Mouse (Mus musculus) myocyte (in vitro differentiated cells): Measurements from ENCODE around the gene Ddx10. TPM values are rescaled to one million over a fixed set of nuclear protein-coding genes. Genes with fewer than 3 reads are reported as not detected.
A peak's percentile ranks its signal among the peaks of the same experiment; 100 is the strongest.

ENCODE experiments used
- H3K27me3 ChIP-seq: one replicate; pipeline ENCODE4 v1.6.1; 2011; ENCODE audit not compliant: control insufficient read depth, insufficient read depth, insufficient read length
- H3K36me3 ChIP-seq: one replicate; pipeline ENCODE4 v1.6.1; 2011; ENCODE audit not compliant: control insufficient read depth, insufficient read depth
- H3K4me2 ChIP-seq: one replicate; pipeline ENCODE4 v1.6.1; 2011; ENCODE audit warnings: low read depth, control low read depth
- H3K4me3 ChIP-seq: one replicate; pipeline ENCODE4 v1.5.1; 2011; ENCODE audit warnings: mild to moderate bottlenecking, control low read depth, moderate library complexity
- H3K79me2 ChIP-seq: one replicate; pipeline ENCODE4 v1.6.1; 2011; ENCODE audit not compliant: control insufficient read depth, insufficient read depth
- H3ac ChIP-seq: one replicate; pipeline ENCODE4 v1.6.1; 2011; ENCODE audit not compliant: control insufficient read depth, insufficient read length
- CEBPB ChIP-seq: IDR thresholded peaks from 2 replicates; pipeline ENCODE4 v1.6.1; 2011; ENCODE audit warnings: mild to moderate bottlenecking, moderate library complexity; ENCODE audit not compliant: poor library complexity, insufficient read depth, severe bottlenecking
- E2F4 ChIP-seq: IDR thresholded peaks from one replicate; pipeline ENCODE4 v1.6.1; 2011; ENCODE audit warnings: mild to moderate bottlenecking, control low read depth, moderate library complexity; ENCODE audit not compliant: insufficient read depth
- MAX ChIP-seq: IDR thresholded peaks from one replicate; pipeline ENCODE4 v1.6.1; 2011; ENCODE audit warnings: low read depth, mild to moderate bottlenecking, control low read depth
- MYOD1 ChIP-seq, 3 experiments: IDR thresholded peaks; one replicate each; pipeline ENCODE4 v1.6.1; 2011; ENCODE audit warnings: control low read depth in 2 of 3, low read depth in 2 of 3, mild to moderate bottlenecking in 2 of 3, moderate library complexity in 1 of 3; ENCODE audit not compliant: insufficient read length in 2 of 3, control insufficient read depth in 1 of 3
- MYOG ChIP-seq, 3 experiments: IDR thresholded peaks; one replicate each; pipeline ENCODE4 v1.6.1; 2011; ENCODE audit warnings: control low read depth in 2 of 3, low read depth in 2 of 3, mild to moderate bottlenecking in 2 of 3; ENCODE audit not compliant: insufficient read length in 2 of 3, control insufficient read depth in 1 of 3, insufficient read depth in 1 of 3
- POLR2A ChIP-seq: IDR thresholded peaks from one replicate; pipeline ENCODE4 v1.6.1; 2011; ENCODE audit warnings: low read depth, mild to moderate bottlenecking, control low read depth, moderate library complexity; ENCODE audit not compliant: insufficient read length
- POLR2AphosphoS2 ChIP-seq: IDR thresholded peaks from one replicate; pipeline ENCODE4 v1.6.1; 2011; ENCODE audit warnings: low read depth, control low read depth; ENCODE audit not compliant: insufficient read length
- REST ChIP-seq: IDR thresholded peaks from one replicate; pipeline ENCODE4 v1.6.1; 2011; ENCODE audit warnings: mild to moderate bottlenecking, control low read depth, moderate library complexity; ENCODE audit not compliant: insufficient read depth, insufficient read length
- SRF ChIP-seq: IDR thresholded peaks from one replicate; pipeline ENCODE4 v1.6.1; 2011; ENCODE audit warnings: low read depth; ENCODE audit not compliant: control insufficient read depth, insufficient read length
- TCF12 ChIP-seq: IDR thresholded peaks from one replicate; pipeline ENCODE4 v1.6.1; 2011; ENCODE audit warnings: mild to moderate bottlenecking, control low read depth; ENCODE audit not compliant: poor library complexity, insufficient read depth, severe bottlenecking
- TCF3 ChIP-seq: IDR thresholded peaks from one replicate; pipeline ENCODE4 v1.6.1; 2011; ENCODE audit warnings: low read depth, control low read depth; ENCODE audit not compliant: insufficient read length
- USF1 ChIP-seq: IDR thresholded peaks from one replicate; pipeline ENCODE4 v1.6.1; 2011; ENCODE audit warnings: low read depth, mild to moderate bottlenecking, control low read depth, moderate library complexity
- polyA plus RNA-seq: library from polyadenylated mRNA; unstranded; fragments of >200 nt; fragmentation: generic; extraction: Trizol; gene quantifications from one replicate; pipeline ENCODE4 v1.2.1, GENCODE M21; 2012; ENCODE audit warnings: missing spikeins

Gene Ddx10
- 7.5 TPM for polyA plus RNA-seq

DNA sequence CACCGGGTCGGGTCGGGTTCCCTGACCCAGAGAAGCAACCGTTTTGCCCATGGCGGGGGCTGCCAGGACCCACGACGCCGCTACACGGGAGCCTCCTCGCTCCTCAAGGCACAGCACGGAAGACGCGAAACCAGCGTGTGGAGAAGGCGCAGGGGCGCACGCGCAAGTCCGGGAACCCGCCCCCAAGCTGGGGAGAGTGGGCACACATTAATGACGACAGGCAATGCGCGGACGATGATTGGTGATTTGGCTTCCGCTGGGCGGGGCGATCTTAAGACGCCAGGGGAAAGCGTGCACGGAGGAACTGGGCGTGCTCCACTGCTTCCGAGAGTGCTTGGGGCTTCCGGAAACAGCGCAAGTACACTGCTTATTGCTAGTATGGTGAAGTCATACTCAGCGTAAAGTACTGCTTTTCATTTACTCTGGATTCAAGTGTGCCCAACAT lies at the start of gene Ddx10:
Gene Ddx10 (minus strand): TSS at position 101 of the 445 bp plus-strand sequence.
- TF ChIP-seq CEBPB (no peak), POLR2AphosphoS2 (peak; percentile 90), MAX (no peak), MYOG (IDR thresholded peaks at IDR 0.05; ENCODE audit: control insufficient read depth in 1 of 3, insufficient read depth in 1 of 3, insufficient read length in 2 of 3, low read depth in 2 of 3) (no peak), TCF3 (no peak), SRF (peak; percentile 79), USF1 (no peak), REST (no peak), E2F4 (no peak), TCF12 (no peak), POLR2A (peak; percentile 93)
- Histone ChIP-seq H3K4me3 (peak within 1 kb of the TSS; percentile 86), H3K27me3 (no peaks in the 10 kb centered on the region), H3K4me2 (peak within 1 kb of the TSS; percentile 75), H3K79me2 (peaks cover 26% of the 10 kb centered on the region), H3K36me3 (no peaks in the 10 kb centered on the region), H3ac (peak within 1 kb of the TSS; percentile 51)

DNA sequence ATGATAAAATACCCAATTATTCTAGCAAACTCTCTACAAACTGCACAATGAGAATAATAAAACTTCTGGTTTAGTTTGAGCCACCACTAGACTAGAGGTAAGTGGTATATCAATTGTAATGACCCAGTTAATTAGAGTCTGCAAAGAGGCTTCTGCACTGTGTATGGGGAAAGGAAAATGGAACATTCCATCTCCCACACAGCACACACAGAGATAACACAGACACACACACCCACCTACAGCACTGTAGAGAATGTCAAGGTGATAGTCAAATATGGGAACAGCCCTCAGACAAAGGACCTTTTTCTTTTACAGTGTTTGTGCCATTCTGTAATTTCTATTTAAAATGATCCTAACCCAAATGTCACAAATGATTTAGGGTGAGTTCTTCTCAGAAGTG lies 45.0 kb upstream of the Ddx10 start:
- H3K4me3 ChIP-seq, result no peak overlapping the region
- TF ChIP-seq POLR2A, result no peak
- TF ChIP-seq MYOD1 (IDR thresholded peaks at IDR 0.05; ENCODE audit: control insufficient read depth in 1 of 3, insufficient read length in 2 of 3, low read depth in 2 of 3), result no peak
- TF ChIP-seq CEBPB, result no peak
- no peak for TF ChIP-seq E2F4
- TF ChIP-seq TCF3, result no peak
- TF ChIP-seq POLR2AphosphoS2, result no peak
- no peak overlapping the region for H3K4me2 ChIP-seq
- no peaks in the 10 kb centered on the region for H3K79me2 ChIP-seq
- no peaks in the 10 kb centered on the region for H3K27me3 ChIP-seq
- no peak overlapping the region for H3ac ChIP-seq
- H3K36me3 ChIP-seq, result no peaks in the 10 kb centered on the region

DNA sequence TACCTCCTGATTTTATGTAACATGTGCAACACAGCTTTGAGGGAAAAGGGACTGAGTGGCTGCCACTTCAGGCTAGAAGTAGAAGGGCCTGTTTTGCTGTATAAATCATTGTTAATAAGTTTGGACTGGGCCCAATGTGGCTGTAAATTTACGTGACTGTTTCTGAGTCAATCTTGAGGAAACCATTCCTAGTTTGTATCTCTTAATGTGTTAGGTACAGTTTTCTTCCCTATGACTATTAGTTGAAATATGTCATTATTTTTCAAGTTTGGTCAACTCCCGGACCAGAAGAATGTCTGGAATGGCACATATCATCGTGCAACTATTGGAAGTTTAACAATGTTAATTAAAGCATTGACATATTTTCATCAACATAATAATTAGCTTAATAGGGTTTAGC lies 42.2 kb upstream of the Ddx10 start:
- H3K4me2 ChIP-seq, result no peak overlapping the region

DNA sequence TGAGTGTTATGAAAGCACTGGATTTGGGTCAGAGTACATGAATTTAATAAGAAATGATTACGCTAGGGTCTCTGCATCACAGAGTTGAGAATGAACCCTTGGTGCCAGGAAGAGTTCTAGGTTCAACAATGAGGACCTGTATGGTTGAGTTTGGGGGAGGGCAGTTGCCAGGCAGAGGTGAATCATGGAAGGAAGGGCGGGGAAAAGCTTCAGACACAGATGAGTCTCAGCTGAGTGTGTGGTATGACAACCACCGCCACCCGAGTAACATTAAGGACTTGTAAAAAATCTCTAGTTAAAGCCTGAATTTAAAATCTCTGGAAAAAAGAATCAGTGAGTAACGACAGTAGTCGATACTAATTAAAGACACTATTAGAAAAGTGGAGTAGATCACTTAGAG lies 38.9 kb upstream of the Ddx10 start:
- no peaks in the 10 kb centered on the region for H3K79me2 ChIP-seq
- H3K27me3 ChIP-seq, result no peaks in the 10 kb centered on the region
- H3ac ChIP-seq, result no peak overlapping the region
- TF ChIP-seq TCF12 (no peak), REST (no peak), POLR2A (no peak), MAX (no peak), MYOG (IDR thresholded peaks at IDR 0.05; ENCODE audit: control insufficient read depth in 1 of 3, insufficient read depth in 1 of 3, insufficient read length in 2 of 3, low read depth in 2 of 3) (no peak), TCF3 (no peak), USF1 (no peak), E2F4 (no peak), POLR2AphosphoS2 (no peak), MYOD1 (IDR thresholded peaks at IDR 0.05; ENCODE audit: control insufficient read depth in 1 of 3, insufficient read length in 2 of 3, low read depth in 2 of 3) (no peak), CEBPB (no peak), SRF (no peak)
- no peak overlapping the region for H3K4me3 ChIP-seq
- H3K36me3 ChIP-seq, result no peaks in the 10 kb centered on the region
- H3K4me2 ChIP-seq, result peak overlapping the region; percentile 43

More for the DNA sequence above, 42.2 kb upstream of the Ddx10 start:
- no peak for TF ChIP-seq TCF3
- TF ChIP-seq CEBPB, result no peak
- TF ChIP-seq POLR2AphosphoS2, result no peak
- no peak for TF ChIP-seq REST
- no peak for TF ChIP-seq MYOG (IDR thresholded peaks at IDR 0.05; ENCODE audit: control insufficient read depth in 1 of 3, insufficient read depth in 1 of 3, insufficient read length in 2 of 3, low read depth in 2 of 3)
- TF ChIP-seq POLR2A, result no peak
- TF ChIP-seq USF1, result no peak
- no peak for TF ChIP-seq SRF
- TF ChIP-seq MAX, result no peak
- no peak for TF ChIP-seq MYOD1 (IDR thresholded peaks at IDR 0.05; ENCODE audit: control insufficient read depth in 1 of 3, insufficient read length in 2 of 3, low read depth in 2 of 3)
- TF ChIP-seq TCF12, result no peak
- no peak for TF ChIP-seq E2F4
- H3K4me3 ChIP-seq, result no peak overlapping the region
- H3K79me2 ChIP-seq, result no peaks in the 10 kb centered on the region
- H3K27me3 ChIP-seq, result no peaks in the 10 kb centered on the region
- H3K36me3 ChIP-seq, result no peaks in the 10 kb centered on the region
- no peak overlapping the region for H3ac ChIP-seq

- H3K36me3 ChIP-seq, result no peaks in the 10 kb centered on the region
- no peak for TF ChIP-seq REST
- TF ChIP-seq TCF3, result no peak
- TF ChIP-seq MYOD1 (IDR thresholded peaks at IDR 0.05; ENCODE audit: control insufficient read depth in 1 of 3, insufficient read length in 2 of 3, low read depth in 2 of 3), result no peak
- no peak for TF ChIP-seq MYOG (IDR thresholded peaks at IDR 0.05; ENCODE audit: control insufficient read depth in 1 of 3, insufficient read depth in 1 of 3, insufficient read length in 2 of 3, low read depth in 2 of 3)
- TF ChIP-seq MAX, result no peak
- no peak for TF ChIP-seq SRF
- TF ChIP-seq TCF12, result no peak
- 0 out of 2 replicates have a peak, but pooled peaks have one; percentile 2 for TF ChIP-seq CEBPB
- no peaks in the 10 kb centered on the region for H3K27me3 ChIP-seq
- no peaks in the 10 kb centered on the region for H3K79me2 ChIP-seq
- no peak overlapping the region for H3ac ChIP-seq
- no peak overlapping the region for H3K4me2 ChIP-seq
- no peak overlapping the region for H3K4me3 ChIP-seq
These were observed 31.1 kb upstream of the Ddx10 start for GRCm38 (mm10) chr9:53278997-53279396.
